Mouse (Mus musculus) sigmoid colon, adult 10 weeks (tissue): ENCODE results near the gene Tex29. TPM values are rescaled to one million over a fixed set of nuclear protein-coding genes. Genes with fewer than 3 reads are reported as not detected.

Source experiments
- polyA plus RNA-seq: library from polyadenylated mRNA; stranded (reverse); fragments of 350-450 nt; fragmentation: Illumina TruSeq; extraction: RNeasy Lipid Tissue Mini Kit (QIAGEN cat#74804); gene quantifications from one replicate; pipeline ENCODE4 v1.2.3, GENCODE M21; 2014; ENCODE audit warnings: low read depth, low replicate concordance

Tex29 gene
- not detected for polyA plus RNA-seq

DNA sequence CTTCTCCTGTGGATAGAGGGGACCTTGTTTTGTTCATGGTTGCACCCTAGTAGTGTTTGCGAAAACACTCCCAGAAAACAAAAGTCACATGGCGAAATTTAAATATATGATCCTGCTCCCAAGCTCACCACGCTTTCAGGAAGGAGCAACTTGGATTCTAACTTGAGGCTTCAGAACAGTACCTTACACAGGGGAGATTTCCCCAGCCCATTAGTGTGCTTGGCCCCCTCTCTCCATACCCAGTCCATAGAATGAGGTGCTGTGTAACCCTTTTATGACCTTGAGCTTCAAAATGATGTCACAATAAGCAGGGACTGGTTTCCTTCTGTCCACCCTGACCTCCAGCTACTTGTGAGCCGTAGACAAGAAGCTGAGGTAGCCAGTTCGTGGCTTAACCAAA is at the start of gene Tex29:
TSS of gene Tex29 (plus strand) at position 301 of the 400 bp plus-strand sequence.

Other genes starting within 250 kb of the Tex29 start
- 108 TPM for gene Ankrd10, start 204.7 kb upstream of the Tex29 start, polyA plus RNA-seq
- not detected for gene 1700016D06Rik, start 139.4 kb upstream of the Tex29 start, polyA plus RNA-seq
- gene Arhgef7, start 112.8 kb upstream of the Tex29 start, polyA plus RNA-seq = 14.0 TPM